Mouse (Mus musculus) testis, adult 2 months (tissue): ENCODE measurements at regions not wholly inside any gene's neighbourhood (a gene's known extent, or its start where the extent isn't known, plus 50 kb on each side); places are given as distances from the start of the nearest gene placed in this dataset.
A peak's percentile ranks its signal among the peaks of the same experiment; 100 is the strongest.

Experiments
- H3K27ac ChIP-seq: fragments of 200-500 bp; 2 replicates; pipeline ENCODE4 v1.5.1; 2012; ENCODE audit warnings: low read depth, low read length; ENCODE audit not compliant: control insufficient read depth, insufficient read depth
- H3K27me3 ChIP-seq: fragments of 200-500 bp; 2 replicates; pipeline ENCODE4 v1.6.1; 2012; ENCODE audit warnings: mild to moderate bottlenecking, low read length, moderate library complexity; ENCODE audit not compliant: control insufficient read depth, insufficient read depth
- H3K36me3 ChIP-seq: fragments of 200-500 bp; 2 replicates; pipeline ENCODE4 v1.6.1; 2012; ENCODE audit warnings: mild to moderate bottlenecking, low read length; ENCODE audit not compliant: control insufficient read depth, insufficient read depth
- H3K4me1 ChIP-seq: fragments of 200-500 bp; 2 replicates; pipeline ENCODE4 v1.6.1; 2012; ENCODE audit warnings: low read length; ENCODE audit not compliant: control insufficient read depth, insufficient read depth
- H3K4me3 ChIP-seq: fragments of 200-500 bp; 2 replicates; pipeline ENCODE4 v1.5.1; 2012; ENCODE audit warnings: low read depth, mild to moderate bottlenecking, low read length, moderate library complexity, mixed read lengths; ENCODE audit not compliant: control insufficient read depth
- CTCF ChIP-seq: fragments of 200-500 bp; IDR thresholded peaks from 2 replicates; pipeline ENCODE4 v1.5.1; 2012; ENCODE audit warnings: low read depth, mild to moderate bottlenecking, inconsistent platforms, low read length, moderate library complexity; ENCODE audit not compliant: control insufficient read depth, insufficient read depth, insufficient replicate concordance
- POLR2A ChIP-seq: fragments of 200-500 bp; IDR thresholded peaks from 2 replicates; pipeline ENCODE4 v1.6.1; 2012; ENCODE audit warnings: low read depth, mild to moderate bottlenecking, inconsistent platforms, low read length, moderate library complexity; ENCODE audit not compliant: control insufficient read depth

GRCm38 (mm10) chr17:51683318-51683717 lies 149.8 kb downstream of the Satb1 start:
- no peak for TF ChIP-seq CTCF
- no peak for TF ChIP-seq POLR2A
- no peaks in the 10 kb centered on the region for H3K27me3 ChIP-seq
- H3K4me1 ChIP-seq: no peaks in the 10 kb centered on the region
- H3K4me3 ChIP-seq: no peak overlapping the region
- H3K27ac ChIP-seq: no peak overlapping the region
- no peaks in the 10 kb centered on the region for H3K36me3 ChIP-seq

GRCm38 (mm10) chr17:51682368-51682767 lies 150.7 kb downstream of the Satb1 start:
- H3K36me3 ChIP-seq: no peaks in the 10 kb centered on the region
- no peak overlapping the region for H3K4me3 ChIP-seq
- H3K27ac ChIP-seq: no peak overlapping the region
- no peak for TF ChIP-seq POLR2A
- no peak for TF ChIP-seq CTCF
- peaks cover 4% of the 10 kb centered on the region for H3K4me1 ChIP-seq
- no peaks in the 10 kb centered on the region for H3K27me3 ChIP-seq

DNA sequence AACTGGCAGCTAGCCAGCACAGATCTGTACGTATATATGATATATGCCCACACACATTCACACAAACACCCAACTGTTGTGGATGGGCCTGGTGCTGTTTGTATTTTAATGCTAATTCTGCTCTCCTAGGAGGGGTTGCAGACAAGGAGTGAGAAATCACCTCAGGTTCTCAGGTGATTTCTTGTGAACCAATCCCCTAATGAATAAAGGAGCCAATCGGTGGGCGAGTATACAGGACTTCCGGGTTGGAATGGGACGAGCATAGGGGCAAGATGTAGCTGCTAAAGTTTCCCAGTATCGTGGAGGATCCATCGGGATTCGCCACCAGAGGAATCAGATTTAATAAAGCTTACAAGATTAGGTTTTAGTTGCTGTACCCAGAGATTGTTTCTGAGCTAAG lies 155.6 kb downstream of the Satb1 start:
- Histone ChIP-seq H3K27me3 (no peaks in the 10 kb centered on the region), H3K27ac (no peak overlapping the region), H3K36me3 (no peaks in the 10 kb centered on the region), H3K4me1 (peaks cover 4% of the 10 kb centered on the region), H3K4me3 (peak overlapping the region; percentile 64)
- TF ChIP-seq POLR2A: no peak
- no peak for TF ChIP-seq CTCF

- no peak for TF ChIP-seq POLR2A
- TF ChIP-seq CTCF: no peak
- H3K36me3 ChIP-seq: no peaks in the 10 kb centered on the region
- H3K27ac ChIP-seq: no peak overlapping the region
- H3K27me3 ChIP-seq: no peaks in the 10 kb centered on the region
- H3K4me3 ChIP-seq: no peak overlapping the region
- no peaks in the 10 kb centered on the region for H3K4me1 ChIP-seq
Measured at GRCm38 (mm10) chr17:51658408-51658807, 174.7 kb downstream of the Satb1 start.

DNA sequence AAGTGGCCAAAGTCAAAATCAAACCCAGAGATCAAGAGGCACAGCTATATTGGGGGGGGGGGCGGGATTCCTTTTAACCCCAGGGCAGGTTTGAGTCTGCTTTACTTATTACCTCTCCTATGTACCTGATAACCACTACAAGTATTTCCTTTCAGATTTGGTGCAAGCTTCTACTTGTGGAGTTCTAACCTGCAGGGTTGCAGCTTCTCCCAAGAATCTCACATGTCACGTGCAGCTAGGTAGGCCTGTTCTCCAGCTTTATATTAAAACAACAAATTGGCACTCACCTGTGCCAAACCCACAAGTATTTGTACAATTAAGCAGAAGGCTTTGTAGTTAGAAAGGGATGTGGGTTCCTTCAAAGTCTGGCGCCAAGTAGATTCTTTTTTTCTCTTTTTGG lies 179.2 kb downstream of the Satb1 start:
- TF ChIP-seq CTCF (no peak), POLR2A (no peak)

DNA sequence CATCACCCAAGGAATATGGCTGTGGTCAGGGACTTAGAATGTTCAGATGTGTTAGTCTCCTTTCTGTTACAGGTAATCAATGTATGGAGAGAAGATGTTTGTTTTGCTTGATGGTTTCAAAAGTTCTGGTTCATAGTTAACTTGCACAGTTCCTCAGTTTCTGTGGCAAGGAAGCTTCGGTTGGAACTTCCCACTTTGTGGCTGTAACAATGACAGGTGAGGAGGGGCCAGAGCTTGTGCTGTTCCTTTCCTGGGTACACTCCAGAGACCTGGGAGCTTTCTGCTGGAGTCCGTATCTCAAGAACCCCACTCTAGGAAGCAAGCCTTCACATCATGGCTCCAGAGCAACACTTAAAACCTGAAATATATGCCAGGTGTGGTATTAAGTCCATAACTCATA lies 181.2 kb downstream of the Satb1 start:
- no peaks in the 10 kb centered on the region for H3K4me1 ChIP-seq
- TF ChIP-seq POLR2A: no peak
- TF ChIP-seq CTCF: no peak

More for the DNA sequence above, 179.2 kb downstream of the Satb1 start:
- no peak overlapping the region for H3K4me3 ChIP-seq
- H3K27ac ChIP-seq: no peak overlapping the region
- H3K4me1 ChIP-seq: no peaks in the 10 kb centered on the region
- H3K36me3 ChIP-seq: no peaks in the 10 kb centered on the region
- H3K27me3 ChIP-seq: no peaks in the 10 kb centered on the region

DNA sequence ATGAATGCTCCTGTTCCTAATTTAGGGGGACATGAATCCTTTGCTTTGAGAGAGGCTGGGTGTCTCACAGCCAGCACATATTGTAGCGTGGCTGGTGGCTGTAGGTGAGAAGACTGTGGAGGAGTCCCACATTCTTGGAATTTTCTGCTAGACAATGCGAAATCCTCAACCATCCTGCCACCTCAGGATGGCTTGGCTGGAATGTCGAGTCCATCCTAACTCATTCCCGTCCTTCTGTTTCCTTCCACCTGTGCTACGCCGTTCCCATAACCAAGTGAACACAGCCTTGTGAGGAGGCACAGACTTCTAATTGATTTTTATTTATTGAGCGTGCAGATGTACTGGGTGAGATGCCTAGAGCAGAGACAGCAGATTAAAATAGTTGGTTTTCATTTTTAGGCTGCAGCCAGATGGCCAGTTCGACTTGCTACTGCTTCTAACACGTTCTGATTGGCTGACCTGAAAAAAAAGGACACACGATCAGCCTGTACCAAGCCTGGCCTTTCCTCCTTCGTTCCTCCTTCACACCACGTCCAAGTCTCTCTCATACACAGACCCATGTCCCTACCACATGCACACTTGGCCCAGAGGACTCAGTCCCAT lies 183.8 kb downstream of the Satb1 start:
- no peak overlapping the region for H3K4me3 ChIP-seq
- no peaks in the 10 kb centered on the region for H3K4me1 ChIP-seq
- H3K27me3 ChIP-seq: no peaks in the 10 kb centered on the region
- no peaks in the 10 kb centered on the region for H3K36me3 ChIP-seq
- H3K27ac ChIP-seq: no peak overlapping the region
- no peak for TF ChIP-seq POLR2A

More for the DNA sequence above, 181.2 kb downstream of the Satb1 start:
- H3K4me3 ChIP-seq: no peak overlapping the region
- no peaks in the 10 kb centered on the region for H3K36me3 ChIP-seq
- H3K27ac ChIP-seq: no peak overlapping the region
- no peaks in the 10 kb centered on the region for H3K27me3 ChIP-seq

DNA sequence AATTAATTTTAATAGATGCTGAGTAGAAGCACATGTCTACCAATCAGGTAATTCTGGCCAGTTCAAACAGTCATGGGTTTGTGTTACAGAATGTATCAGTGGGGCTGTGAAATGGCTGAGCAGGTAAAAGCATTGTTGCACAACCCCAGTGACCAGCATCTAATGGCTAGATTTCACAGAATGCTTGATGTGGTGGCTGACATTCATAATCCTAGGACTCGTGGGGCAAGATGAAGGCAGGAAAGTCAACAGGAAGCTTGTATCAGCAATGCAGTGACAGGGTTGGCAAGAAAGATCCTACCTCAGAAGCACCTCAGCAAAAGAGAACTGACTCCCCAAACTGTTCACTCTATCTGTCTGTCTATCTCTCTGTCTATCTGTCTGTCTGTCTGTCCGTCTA lies 186.7 kb downstream of the Satb1 start:
- no peak overlapping the region for H3K4me3 ChIP-seq
- TF ChIP-seq CTCF: no peak
- TF ChIP-seq POLR2A: no peak
- H3K27me3 ChIP-seq: no peaks in the 10 kb centered on the region
- H3K4me1 ChIP-seq: no peaks in the 10 kb centered on the region
- H3K27ac ChIP-seq: no peak overlapping the region
- H3K36me3 ChIP-seq: no peaks in the 10 kb centered on the region
